Mouse (Mus musculus) forebrain, postnatal 0 days (tissue): ENCODE data around the gene Hnrnph1. TPM values are rescaled to one million over a fixed set of nuclear protein-coding genes. Genes with fewer than 3 reads are reported as not detected.
A peak's percentile ranks its signal among the peaks of the same experiment; 100 is the strongest.

Experiments used
- ATAC-seq: fragments of 200-750 bp; cut with Nextera tagmentation; 2 replicates; pipeline ENCODE4 v1.8.0; 2017; ENCODE audit warnings: mild to moderate bottlenecking, moderate library complexity
- DNase-seq: peaks from one replicate; pipeline ENCODE4 v3.0.0-alpha.2; 2015
- H3K27ac ChIP-seq: fragments of 300-500 bp; sonication (generic); 2 replicates; pipeline ENCODE4 v1.5.1; 2014; ENCODE audit warnings: low read depth, mild to moderate bottlenecking, antibody characterized with exemption, low read length, moderate library complexity, mixed read lengths
- H3K27me3 ChIP-seq: fragments of 300-500 bp; sonication (generic); 2 replicates; pipeline ENCODE4 v1.6.1; 2014; ENCODE audit warnings: mild to moderate bottlenecking, low read length, mixed read lengths; ENCODE audit not compliant: insufficient read depth
- H3K36me3 ChIP-seq: fragments of 300-500 bp; sonication (generic); 2 replicates; pipeline ENCODE4 v1.6.1; 2014; ENCODE audit warnings: mild to moderate bottlenecking, moderate library complexity; ENCODE audit not compliant: insufficient read depth
- H3K4me1 ChIP-seq: fragments of 300-500 bp; sonication (generic); 2 replicates; pipeline ENCODE4 v1.6.1; 2014; ENCODE audit warnings: antibody characterized with exemption; ENCODE audit not compliant: insufficient read depth
- H3K4me2 ChIP-seq: fragments of 300-500 bp; sonication (generic); 2 replicates; pipeline ENCODE4 v1.6.1; 2014; ENCODE audit warnings: low read depth, mild to moderate bottlenecking, moderate library complexity
- H3K4me3 ChIP-seq: fragments of 300-500 bp; sonication (generic); 2 replicates; pipeline ENCODE4 v1.5.1; 2014; ENCODE audit warnings: low read depth, low read length, mixed read lengths
- H3K9ac ChIP-seq: fragments of 300-500 bp; sonication (generic); 2 replicates; pipeline ENCODE4 v1.6.1; 2014; ENCODE audit warnings: mild to moderate bottlenecking
- H3K9me3 ChIP-seq: fragments of 300-500 bp; sonication (generic); 2 replicates; pipeline ENCODE4 v1.6.1; 2016; ENCODE audit warnings: low read length
- CTCF ChIP-seq: sonication (generic); IDR thresholded peaks from 2 replicates; pipeline ENCODE4 v1.5.1; 2016; ENCODE audit warnings: antibody characterized with exemption, control low read depth, low read depth
- WGBS: fragments of 180-500 bp; shearing (Covaris S2); extraction: QIAGEN DNeasy Blood & Tissue Kit; methylation state at CpG from one replicate; pipeline ENCODE4 v1.1.7; 2014; 5-methylcytosine and 5-hydroxymethylcytosine counted together
- microRNA counts: library from miRNA; unstranded; fragments of <30 nt; microRNA quantifications from one replicate; lab custom pipeline; 2015
- microRNA-seq, 2 experiments: library from miRNA; unstranded; fragments of <30 nt; microRNA quantifications; one replicate each; pipeline ENCODE4; 2016
- polyA plus RNA-seq: library from polyadenylated mRNA; unstranded; fragments of >200 nt; fragmentation: Nextera tagmentation; extraction: Ambion mirVana; gene quantifications from 2 replicates; pipeline ENCODE4 v1.2.1, GENCODE M21; 2015
- total RNA-seq: library from RNA; depleted of rRNA; stranded (reverse); fragments of >200 nt; gene quantifications from 2 replicates; pipeline ENCODE4 v1.2.3, GENCODE M21; 2014; rRNA removed

Hnrnph1 gene
- total and polyA plus RNA-seq, 2 experiments from 2014 or later: 297 to 407 TPM

GRCm38 (mm10) chr11:50426056-50426455, 49.3 kb downstream of the Hnrnph1 start:
- no peak for DNase-seq
- Histone ChIP-seq H3K27me3 (no peaks in the 10 kb centered on the region), H3K4me2 (no peak overlapping the region), H3K4me3 (no peak overlapping the region), H3K9ac (no peak overlapping the region), H3K27ac (no peak overlapping the region), H3K9me3 (no peaks in the 10 kb centered on the region), H3K36me3 (no peaks in the 10 kb centered on the region), H3K4me1 (peaks cover 4% of the 10 kb centered on the region; the same call in 1 of the 2 replicates)
- ATAC-seq: no peak
- 94% methylated on average over 4 of the region's 4 CpGs for WGBS
- TF ChIP-seq CTCF: no peak

- peak within 1 kb of the TSS; percentile 70 for H3K4me2 ChIP-seq
Observed at GRCm38 (mm10) chr11:50430277-50431133, 53.7 kb downstream of the Hnrnph1 start, which contains the start of gene Rufy1. Rufy1 (minus strand) TSS chr11:50431125.

GRCm38 (mm10) chr11:50431134-50432068, 54.6 kb downstream of the Hnrnph1 start:
- H3K36me3 ChIP-seq: no peaks in the 10 kb centered on the region
- H3K27me3 ChIP-seq: no peaks in the 10 kb centered on the region
- peak overlapping the region; percentile 86 for H3K9ac ChIP-seq
- no peak for TF ChIP-seq CTCF
- peak overlapping the region; percentile 95 for H3K27ac ChIP-seq
- no peaks in the 10 kb centered on the region for H3K9me3 ChIP-seq
- no peaks in the 10 kb centered on the region; the same call in 1 of the 2 replicates for H3K4me1 ChIP-seq
- peak overlapping the region; percentile 70 for H3K4me3 ChIP-seq
- H3K4me2 ChIP-seq: peak overlapping the region; percentile 70
- DNase-seq: peak; percentile 35
- WGBS: 29% methylated on average over 32 of the region's 32 CpGs
- ATAC-seq: peak; percentile 16; the same call in 1 of the 2 replicates

More at GRCm38 (mm10) chr11:50430277-50431133, 53.7 kb downstream of the Hnrnph1 start, which contains the start of gene Rufy1:
- peak within 1 kb of the TSS; percentile 86 for H3K9ac ChIP-seq
- no peaks in the 10 kb centered on the region; the same call in 1 of the 2 replicates for H3K4me1 ChIP-seq
- H3K27ac ChIP-seq: peak within 1 kb of the TSS; percentile 95
- TF ChIP-seq CTCF: no peak; the same call in 1 of the 2 replicates
- peak within 1 kb of the TSS; percentile 70 for H3K4me3 ChIP-seq
- peak; percentile 86 for ATAC-seq
- WGBS: under 1% methylated on average over 89 of the region's 90 CpGs
- DNase-seq: peak; percentile 89
- H3K36me3 ChIP-seq: no peaks in the 10 kb centered on the region
- no peaks in the 10 kb centered on the region for H3K27me3 ChIP-seq
- H3K9me3 ChIP-seq: no peaks in the 10 kb centered on the region

- H3K4me3 ChIP-seq: no peak overlapping the region
- H3K9me3 ChIP-seq: no peaks in the 10 kb centered on the region
- H3K27me3 ChIP-seq: no peaks in the 10 kb centered on the region
- no peak for TF ChIP-seq CTCF
- ATAC-seq (no peak), DNase-seq (no peak)
- no peak overlapping the region for H3K9ac ChIP-seq
- 92% methylated on average over 3 of the region's 3 CpGs for WGBS
- H3K36me3 ChIP-seq: no peaks in the 10 kb centered on the region
- H3K4me1 ChIP-seq: no peaks in the 10 kb centered on the region; the same call in 1 of the 2 replicates
- H3K27ac ChIP-seq: no peak overlapping the region
- H3K4me2 ChIP-seq: no peak overlapping the region
Observed at GRCm38 (mm10) chr11:50432069-50432440, 55.3 kb downstream of the Hnrnph1 start.

- TF ChIP-seq CTCF: no peak
- 92% methylated on average over 5 of the region's 5 CpGs for WGBS
- H3K9ac ChIP-seq: no peak overlapping the region
- no peak overlapping the region for H3K4me2 ChIP-seq
- H3K36me3 ChIP-seq: no peaks in the 10 kb centered on the region
- H3K4me1 ChIP-seq: no peaks in the 10 kb centered on the region; the same call in 1 of the 2 replicates
- no peak overlapping the region for H3K4me3 ChIP-seq
- ATAC-seq (no peak), DNase-seq (no peak)
- no peak overlapping the region for H3K27ac ChIP-seq
- H3K27me3 ChIP-seq: no peaks in the 10 kb centered on the region
- H3K9me3 ChIP-seq: no peaks in the 10 kb centered on the region
Observed at GRCm38 (mm10) chr11:50432896-50433295, 56.1 kb downstream of the Hnrnph1 start.

MicroRNA genes within 50 kb of the gene (microRNA counts, 519-probe panel; counts per million panel counts)
- 4,044 counts per million, percentile 46 among the panel's probes with 10 or more counts for microRNA mmu-miR-804 (lab: Ali Mortazavi, UCI)

Small RNAs within 50 kb of the gene (microRNA-seq; reads per million reads assigned to microRNA genes)
- 0 reads per million in 2 experiments for gene Mir804

Other genes with a start within 250 kb of the Hnrnph1 start
- 59.3 and 66.3 TPM in 2 replicates for gene Tbc1d9b, start 245.6 kb upstream of the Hnrnph1 start, total RNA-seq
- gene Tbc1d9b, start 245.6 kb upstream of the Hnrnph1 start, polyA plus RNA-seq: 23.0 and 30.4 TPM in 2 replicates
- gene Mrnip, start 202.5 kb upstream of the Hnrnph1 start, total RNA-seq: 28.7 and 37.5 TPM in 2 replicates
- gene Mrnip, start 202.5 kb upstream of the Hnrnph1 start, polyA plus RNA-seq: 29.4 and 32.2 TPM in 2 replicates
- 303 and 330 TPM in 2 replicates for gene Sqstm1, start 166.2 kb upstream of the Hnrnph1 start, total RNA-seq
- 413 and 423 TPM in 2 replicates for gene Sqstm1, start 166.2 kb upstream of the Hnrnph1 start, polyA plus RNA-seq
- gene Mgat4b, start 166.1 kb upstream of the Hnrnph1 start, total RNA-seq: 106 and 107 TPM in 2 replicates
- 75.4 and 91.8 TPM in 2 replicates for gene Mgat4b, start 166.1 kb upstream of the Hnrnph1 start, polyA plus RNA-seq
- 1.5 and 6.1 TPM in 2 replicates for gene Ltc4s, start 138.4 kb upstream of the Hnrnph1 start, total RNA-seq
- gene Ltc4s, start 138.4 kb upstream of the Hnrnph1 start, polyA plus RNA-seq: 6.1 TPM in 2 replicates
- gene Maml1, start 84.7 kb upstream of the Hnrnph1 start, total RNA-seq: 8.2 and 10.8 TPM in 2 replicates
- 1.5 and 1.6 TPM in 2 replicates for gene Maml1, start 84.7 kb upstream of the Hnrnph1 start, polyA plus RNA-seq
- 237 and 298 TPM in 2 replicates for gene Canx, start 51.3 kb upstream of the Hnrnph1 start, total RNA-seq
- 182 and 233 TPM in 2 replicates for gene Canx, start 51.3 kb upstream of the Hnrnph1 start, polyA plus RNA-seq
- gene Cby3, start 22.5 kb upstream of the Hnrnph1 start, total RNA-seq: 0.38 TPM in 1 of 2 replicates, not detected in the other
- gene Cby3, start 22.5 kb upstream of the Hnrnph1 start, polyA plus RNA-seq: 0.64 and 1.2 TPM in 2 replicates
- gene Rufy1, start 54.1 kb downstream of the Hnrnph1 start, total RNA-seq: 20.5 and 22.6 TPM in 2 replicates
- 18.3 and 25.0 TPM in 2 replicates for gene Rufy1, start 54.1 kb downstream of the Hnrnph1 start, polyA plus RNA-seq
- gene Adamts2, start 225.1 kb downstream of the Hnrnph1 start, total RNA-seq: 7.7 and 13.1 TPM in 2 replicates
- 4.1 and 4.4 TPM in 2 replicates for gene Adamts2, start 225.1 kb downstream of the Hnrnph1 start, polyA plus RNA-seq